Mouse (Mus musculus) bone marrow macrophage, adult 2 months (primary cell): ENCODE measurements around the gene Rtp3.

ENCODE experiments used
- CTCF ChIP-seq: IDR thresholded peaks from 2 replicates; pipeline ENCODE4 v1.5.1; 2012; ENCODE audit warnings: low read depth, mild to moderate bottlenecking, low read length, moderate library complexity
- POLR2A ChIP-seq: IDR thresholded peaks from 2 replicates; pipeline ENCODE4 v1.6.1; 2012; ENCODE audit warnings: mild to moderate bottlenecking, low read depth, low read length, borderline replicate concordance

- TF ChIP-seq CTCF (no peak), POLR2A (no peak)
Observed at GRCm38 (mm10) chr9:111039966-111040365, 49.6 kb upstream of the Rtp3 start.
